Mouse (Mus musculus) G1E (cell line): ENCODE results near the gene Rpgr. TPM values are rescaled to one million over a fixed set of nuclear protein-coding genes. Genes with fewer than 3 reads are reported as not detected.

Experiments
- ATAC-seq: 2 replicates; pipeline ENCODE4 v1.8.0; 2016; ENCODE audit warnings: mild to moderate bottlenecking; ENCODE audit not compliant: insufficient number of reproducible peaks, poor library complexity, low FRiP score, severe bottlenecking; ENCODE audit errors: extremely low read depth
- DNase-seq: peaks from one replicate; pipeline ENCODE4 v3.0.0; 2012; ENCODE audit warnings: low spot score
- H3K27me3 ChIP-seq: 2 replicates; pipeline ENCODE4 v1.6.1; 2012; ENCODE audit warnings: mild to moderate bottlenecking, low read length, inconsistent platforms; ENCODE audit not compliant: insufficient read depth
- H3K36me3 ChIP-seq: replicated peaks from 2 replicates; pipeline ENCODE3; 2012; ENCODE audit warnings: mild to moderate bottlenecking, inconsistent platforms
- H3K4me1 ChIP-seq: 2 replicates; pipeline ENCODE4 v1.6.1; 2012; ENCODE audit warnings: low read depth, low read length, inconsistent platforms, mixed read lengths; ENCODE audit not compliant: insufficient read depth
- H3K4me3 ChIP-seq: 2 replicates; pipeline ENCODE4 v1.5.1; 2012; ENCODE audit warnings: low read depth, mild to moderate bottlenecking, inconsistent platforms, low read length, moderate library complexity, mixed read lengths
- H3K9me3 ChIP-seq: replicated peaks from 2 replicates; pipeline ENCODE4 v1.6.1; 2012; ENCODE audit warnings: inconsistent platforms
- CTCF ChIP-seq: IDR thresholded peaks from 2 replicates; pipeline ENCODE4 v1.5.1; 2012; ENCODE audit warnings: low read depth, low read length, inconsistent platforms, mixed read lengths
- GATA1 ChIP-seq: IDR thresholded peaks from 2 replicates; pipeline ENCODE4 v1.6.1; 2012; ENCODE audit warnings: borderline replicate concordance, low read length, inconsistent platforms, mixed read lengths
- GATA2 ChIP-seq: IDR thresholded peaks from 2 replicates; pipeline ENCODE4 v1.6.1; 2012; ENCODE audit warnings: low read depth, low read length, inconsistent platforms, borderline replicate concordance
- POLR2AphosphoS5 ChIP-seq: IDR thresholded peaks from 2 replicates; pipeline ENCODE4 v1.6.1; 2012; ENCODE audit warnings: low read depth, low read length, inconsistent platforms; ENCODE audit not compliant: insufficient replicate concordance
- TAL1 ChIP-seq: conservative IDR thresholded peaks from 2 replicates; pipeline ENCODE4 v1.6.1; 2012; ENCODE audit warnings: low read depth, low read length, inconsistent platforms, mixed read lengths
- polyA plus RNA-seq: library from polyadenylated mRNA; stranded (reverse); fragments of >175 nt; gene quantifications from 2 replicates; pipeline ENCODE4 v1.2.3, GENCODE M21; 2012
- total RNA-seq, 2 experiments: library from RNA; stranded (forward) in 1 of 2; stranded (reverse) in 1 of 2; fragments of 200-1000 nt in 1 of 2; fragments of >200 nt in 1 of 2; fragmentation: Nextera tagmentation in 1 of 2; gene quantifications; 2 replicates each; pipeline ENCODE4 v1.2.3; 2014 to 2017

Rpgr gene
- 25.8 and 26.3 TPM in 2 replicates for total RNA-seq (2014; fragmentation: Nextera tagmentation)
- total RNA-seq (2017), result 15.5 and 17.0 TPM in 2 replicates
- 0.63 and 1.00 TPM in 2 replicates for polyA plus RNA-seq

DNA sequence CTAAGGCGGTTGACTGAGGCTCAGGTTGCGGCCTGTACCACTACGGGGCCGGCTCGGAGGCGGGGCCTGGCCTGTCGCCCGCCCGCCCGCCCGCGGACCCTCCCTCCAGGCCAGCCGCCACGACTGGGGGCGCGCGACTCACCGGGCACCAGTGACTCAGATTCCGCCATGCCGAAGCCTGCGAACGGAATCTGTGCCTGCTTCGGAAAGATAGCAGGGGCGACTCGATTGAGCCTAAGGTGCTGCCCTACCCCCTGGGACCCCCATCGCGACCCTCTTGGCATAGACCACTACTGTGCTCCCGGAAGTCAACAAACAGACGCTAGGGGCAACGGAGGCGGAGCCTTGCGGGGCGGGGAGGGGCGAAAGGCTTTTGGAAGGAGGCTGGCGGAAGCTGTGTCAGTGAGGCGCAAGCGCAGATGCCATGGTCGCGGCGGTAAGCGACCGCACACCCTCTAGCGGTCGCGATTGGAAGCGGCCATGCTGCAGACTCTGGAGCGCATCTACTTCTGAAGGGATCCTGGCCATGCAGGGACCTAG is at the start of gene Rpgr:
TSS of gene Rpgr (minus strand) at position 511 of the 540 bp plus-strand sequence.
- DNase-seq (peak; percentile 30), ATAC-seq (peak; percentile 93)
- Histone ChIP-seq H3K9me3 (no peaks in the 10 kb centered on the region), H3K27me3 (no peaks in the 10 kb centered on the region), H3K4me3 (peak within 1 kb of the TSS; percentile 73), H3K36me3 (peaks cover 2% of the 10 kb centered on the region), H3K4me1 (no peaks in the 10 kb centered on the region)
- no peak for TF ChIP-seq POLR2AphosphoS5
- TF ChIP-seq CTCF, result peak; percentile 61

DNA sequence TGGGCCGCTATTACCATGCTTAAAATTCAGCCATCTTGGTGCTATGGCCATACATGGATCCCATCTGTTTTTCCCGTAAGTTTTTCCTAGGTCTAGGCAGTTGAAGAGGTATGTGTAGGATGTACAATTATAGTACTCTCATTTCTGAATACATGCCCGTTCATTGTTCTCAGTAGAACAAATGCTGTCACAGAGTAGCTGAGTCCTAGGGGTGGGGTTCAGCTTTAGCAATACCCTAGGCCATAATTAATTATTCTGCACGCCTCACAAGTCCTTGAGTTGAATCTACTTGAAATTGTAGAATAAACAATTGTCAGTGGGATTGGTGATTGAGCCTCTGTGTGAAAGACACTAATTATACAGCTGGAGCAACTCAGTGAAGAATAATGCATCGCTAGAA is 41.5 kb upstream of the Rpgr start:
- TF ChIP-seq TAL1, result no peak
- no peak for TF ChIP-seq GATA1
- no peak for TF ChIP-seq GATA2
- no peak for TF ChIP-seq POLR2AphosphoS5
- no peak for TF ChIP-seq CTCF
- Histone ChIP-seq H3K4me3 (no peak overlapping the region), H3K4me1 (no peaks in the 10 kb centered on the region), H3K9me3 (no peaks in the 10 kb centered on the region), H3K36me3 (no peaks in the 10 kb centered on the region), H3K27me3 (no peaks in the 10 kb centered on the region)
- ATAC-seq (no peak), DNase-seq (no peak)

DNA sequence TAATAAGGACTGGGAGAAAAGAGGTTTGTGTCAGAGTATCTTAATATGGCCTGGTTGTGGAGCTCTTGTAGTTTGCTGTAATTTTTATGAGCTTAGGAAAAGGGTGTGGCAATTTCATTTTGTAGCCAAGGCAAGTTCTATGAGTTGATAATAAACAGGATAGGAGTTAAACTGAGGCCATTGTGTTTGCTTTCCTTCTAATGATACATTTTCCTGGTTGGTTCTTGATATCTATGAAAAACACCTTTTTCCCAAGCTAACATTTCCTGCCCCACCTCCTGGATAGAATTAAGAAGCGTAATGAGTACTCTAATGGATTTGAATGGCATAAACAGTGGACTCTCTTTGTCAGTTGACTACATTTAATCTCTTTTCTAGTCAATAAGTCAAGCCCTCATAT is 41.1 kb upstream of the Rpgr start:
- Histone ChIP-seq H3K36me3 (no peaks in the 10 kb centered on the region), H3K4me3 (no peak overlapping the region), H3K27me3 (no peaks in the 10 kb centered on the region), H3K9me3 (no peaks in the 10 kb centered on the region), H3K4me1 (no peaks in the 10 kb centered on the region)
- TF ChIP-seq TAL1, result no peak
- no peak for TF ChIP-seq GATA1
- no peak for TF ChIP-seq POLR2AphosphoS5
- no peak for TF ChIP-seq CTCF
- TF ChIP-seq GATA2, result no peak
- ATAC-seq (no peak), DNase-seq (no peak)

- Histone ChIP-seq H3K4me3 (no peak within 1 kb of the TSS), H3K36me3 (no peaks in the 10 kb centered on the region), H3K27me3 (no peaks in the 10 kb centered on the region), H3K9me3 (no peaks in the 10 kb centered on the region), H3K4me1 (no peaks in the 10 kb centered on the region)
- TF ChIP-seq TAL1 (no peak), POLR2AphosphoS5 (no peak), GATA2 (no peak), CTCF (no peak), GATA1 (no peak)
- DNase-seq (no peak), ATAC-seq (no peak)
Measured at GRCm38 (mm10) chrX:10251852-10252504, 35.3 kb upstream of the Rpgr start, which contains the start of gene Otc. TSS of gene Otc (plus strand) at chrX:10252305.

DNA sequence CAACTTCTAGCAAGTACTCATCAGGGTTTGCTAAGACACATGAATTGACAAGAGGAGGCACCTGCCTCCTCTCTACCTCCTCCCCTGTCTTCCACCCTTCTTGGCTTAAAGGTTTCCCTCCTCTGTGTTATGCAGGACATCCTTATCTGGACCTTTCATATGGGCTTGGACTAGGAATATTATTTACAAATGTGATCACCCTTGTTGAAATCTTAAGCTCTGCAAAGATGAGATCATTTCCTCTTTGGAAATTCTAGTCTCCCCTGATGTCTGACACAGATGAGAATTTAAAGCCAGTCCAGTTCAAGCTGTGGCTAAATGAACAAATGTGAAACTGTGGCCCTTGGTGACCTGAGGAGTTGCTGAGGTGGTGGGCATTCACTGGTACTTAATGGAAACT is 34.6 kb upstream of the Rpgr start:
- no peak for ATAC-seq
- no peaks in the 10 kb centered on the region for H3K4me1 ChIP-seq
- no peaks in the 10 kb centered on the region for H3K9me3 ChIP-seq
- no peak overlapping the region for H3K4me3 ChIP-seq
- TF ChIP-seq CTCF (no peak), GATA2 (no peak), POLR2AphosphoS5 (no peak)
- no peak for DNase-seq
- no peaks in the 10 kb centered on the region for H3K27me3 ChIP-seq
- no peaks in the 10 kb centered on the region for H3K36me3 ChIP-seq

GRCm38 (mm10) chrX:10243916-10244315 is 27.2 kb upstream of the Rpgr start:
- Histone ChIP-seq H3K9me3 (no peaks in the 10 kb centered on the region), H3K4me3 (no peak overlapping the region), H3K27me3 (no peaks in the 10 kb centered on the region), H3K4me1 (no peaks in the 10 kb centered on the region), H3K36me3 (no peaks in the 10 kb centered on the region)
- TF ChIP-seq GATA2, result no peak
- no peak for TF ChIP-seq CTCF
- TF ChIP-seq POLR2AphosphoS5, result no peak
- no peak for TF ChIP-seq TAL1
- no peak for TF ChIP-seq GATA1
- DNase-seq (no peak), ATAC-seq (no peak)

- DNase-seq (no peak), ATAC-seq (no peak)
Measured at GRCm38 (mm10) chrX:10239515-10239914, 22.8 kb upstream of the Rpgr start.

More at GRCm38 (mm10) chrX:10239515-10239914, 22.8 kb upstream of the Rpgr start:
- H3K27me3 ChIP-seq, result no peaks in the 10 kb centered on the region
- H3K9me3 ChIP-seq, result no peaks in the 10 kb centered on the region
- H3K4me3 ChIP-seq, result no peak overlapping the region
- no peaks in the 10 kb centered on the region for H3K36me3 ChIP-seq
- TF ChIP-seq TAL1, result no peak
- TF ChIP-seq POLR2AphosphoS5, result no peak
- no peak for TF ChIP-seq CTCF
- no peak for TF ChIP-seq GATA2
- no peak for TF ChIP-seq GATA1
- no peaks in the 10 kb centered on the region for H3K4me1 ChIP-seq
